Mouse (Mus musculus) retina, postnatal 7 days (tissue): ENCODE results near the gene Ttc36.

ENCODE experiments used
- DNase-seq: peaks from one replicate; pipeline ENCODE4 v3.0.0-alpha.2; 2012; ENCODE audit warnings: low read depth, low spot score

The Ttc36 gene

GRCm38 (mm10) chr9:44802808-44803450 is at the start of gene Ttc36:
Ttc36 (minus strand) TSS chr9:44803072.
- no peak for DNase-seq

- no peak for DNase-seq
Measured at GRCm38 (mm10) chr9:44847446-44847845, 44.6 kb upstream of the Ttc36 start.

GRCm38 (mm10) chr9:44841241-44841640 is 38.4 kb upstream of the Ttc36 start:
- DNase-seq = no peak

- peak; percentile 52 for DNase-seq
Measured at GRCm38 (mm10) chr9:44836439-44836838, 33.6 kb upstream of the Ttc36 start.

- no peak for DNase-seq
Measured at GRCm38 (mm10) chr9:44832356-44832755, 29.5 kb upstream of the Ttc36 start.

GRCm38 (mm10) chr9:44830506-44830905 is 27.6 kb upstream of the Ttc36 start:
- DNase-seq = no peak

- DNase-seq = no peak
Measured at GRCm38 (mm10) chr9:44828944-44829343, 26.1 kb upstream of the Ttc36 start.

GRCm38 (mm10) chr9:44826660-44827059 is 23.8 kb upstream of the Ttc36 start:
- DNase-seq = no peak

GRCm38 (mm10) chr9:44819920-44820827 is 17.3 kb upstream of the Ttc36 start:
- DNase-seq = no peak

GRCm38 (mm10) chr9:44817522-44817921 is 14.7 kb upstream of the Ttc36 start:
- DNase-seq = no peak

GRCm38 (mm10) chr9:44814179-44814578 is 11.3 kb upstream of the Ttc36 start:
- DNase-seq = no peak

GRCm38 (mm10) chr9:44810316-44810715 is 7.4 kb upstream of the Ttc36 start:
- DNase-seq = no peak

- no peak for DNase-seq
Measured at GRCm38 (mm10) chr9:44807778-44808177, 4.9 kb upstream of the Ttc36 start.

- no peak for DNase-seq
Measured at GRCm38 (mm10) chr9:44807141-44807540, 4.3 kb upstream of the Ttc36 start.

- no peak for DNase-seq
Measured at GRCm38 (mm10) chr9:44805536-44805935, 2.7 kb upstream of the Ttc36 start.

- no peak for DNase-seq
Measured at GRCm38 (mm10) chr9:44804678-44805077, 1.8 kb upstream of the Ttc36 start.

- DNase-seq = no peak
Measured at GRCm38 (mm10) chr9:44801669-44802068, 1.2 kb downstream of the Ttc36 start.

- no peak for DNase-seq
Measured at GRCm38 (mm10) chr9:44799958-44800324, 2.9 kb downstream of the Ttc36 start.

- DNase-seq = peak; percentile 59
Measured at GRCm38 (mm10) chr9:44799102-44799957, 3.5 kb downstream of the Ttc36 start, which contains the start of gene Tmem25. Tmem25 (minus strand) TSS chr9:44799307.

- no peak for DNase-seq
Measured at GRCm38 (mm10) chr9:44798298-44798697, 4.6 kb downstream of the Ttc36 start.

- DNase-seq = no peak
Measured at GRCm38 (mm10) chr9:44792842-44793241, 10.0 kb downstream of the Ttc36 start.
